Mouse (Mus musculus) limb, embryonic 11.5 days (tissue): Measurements from ENCODE around the gene Gmnn. TPM values are rescaled to one million over a fixed set of nuclear protein-coding genes. Genes with fewer than 3 reads are reported as not detected.

ENCODE experiments used
- ATAC-seq: fragments of 200-750 bp; cut with Nextera tagmentation; 2 replicates; pipeline ENCODE4 v1.8.0; 2017; ENCODE audit warnings: low read depth; ENCODE audit not compliant: insufficient number of reproducible peaks, low FRiP score, low TSS enrichment
- DNase-seq: peaks from one replicate; pipeline ENCODE4 v3.0.0-alpha.2; 2015; ENCODE audit warnings: low spot score
- H3K27ac ChIP-seq: fragments of 300-500 bp; sonication (generic); replicated peaks from 2 replicates; pipeline ENCODE4 v1.5.1; 2014; ENCODE audit warnings: low read depth, mild to moderate bottlenecking, low read length
- H3K27me3 ChIP-seq: fragments of 300-500 bp; sonication (generic); 2 replicates; pipeline ENCODE4 v1.6.1; 2014; ENCODE audit warnings: mild to moderate bottlenecking, low read length, mixed read lengths; ENCODE audit not compliant: control insufficient read depth, insufficient read depth
- H3K36me3 ChIP-seq: fragments of 300-500 bp; sonication (generic); 2 replicates; pipeline ENCODE4 v1.6.1; 2014; ENCODE audit warnings: mild to moderate bottlenecking, low read length, moderate library complexity, mixed read lengths; ENCODE audit not compliant: control insufficient read depth, insufficient read depth
- H3K4me1 ChIP-seq: fragments of 300-500 bp; sonication (generic); 2 replicates; pipeline ENCODE4 v1.6.1; 2014; ENCODE audit warnings: low read length, mixed read lengths; ENCODE audit not compliant: control insufficient read depth, insufficient read depth
- H3K4me2 ChIP-seq: fragments of 300-500 bp; sonication (generic); 2 replicates; pipeline ENCODE4 v1.6.1; 2014; ENCODE audit warnings: low read depth, mild to moderate bottlenecking, moderate library complexity; ENCODE audit not compliant: severe bottlenecking
- H3K4me3 ChIP-seq: fragments of 300-500 bp; sonication (generic); 2 replicates; pipeline ENCODE4 v1.5.1; 2014; ENCODE audit warnings: low read depth, low read length
- H3K9ac ChIP-seq: fragments of 300-500 bp; sonication (generic); 2 replicates; pipeline ENCODE4 v1.6.1; 2014; ENCODE audit warnings: mild to moderate bottlenecking, low read length
- H3K9me3 ChIP-seq: fragments of 300-500 bp; sonication (generic); 2 replicates; pipeline ENCODE4 v1.6.1; 2016; ENCODE audit warnings: low read length; ENCODE audit not compliant: control insufficient read depth
- WGBS: fragments of 180-500 bp; shearing (Covaris S2); extraction: QIAGEN DNeasy Blood & Tissue Kit; methylation state at CpG from one replicate; pipeline ENCODE4 v1.1.7; 2014; 5-methylcytosine and 5-hydroxymethylcytosine counted together
- polyA plus RNA-seq: library from polyadenylated mRNA; unstranded; fragments of >200 nt; fragmentation: Nextera tagmentation; extraction: Ambion mirVana; gene quantifications from 2 replicates; pipeline ENCODE4 v1.2.1, GENCODE M21; 2014

Gmnn gene
- polyA plus RNA-seq, 1 experiment from 2014 or later = 151 TPM

DNA sequence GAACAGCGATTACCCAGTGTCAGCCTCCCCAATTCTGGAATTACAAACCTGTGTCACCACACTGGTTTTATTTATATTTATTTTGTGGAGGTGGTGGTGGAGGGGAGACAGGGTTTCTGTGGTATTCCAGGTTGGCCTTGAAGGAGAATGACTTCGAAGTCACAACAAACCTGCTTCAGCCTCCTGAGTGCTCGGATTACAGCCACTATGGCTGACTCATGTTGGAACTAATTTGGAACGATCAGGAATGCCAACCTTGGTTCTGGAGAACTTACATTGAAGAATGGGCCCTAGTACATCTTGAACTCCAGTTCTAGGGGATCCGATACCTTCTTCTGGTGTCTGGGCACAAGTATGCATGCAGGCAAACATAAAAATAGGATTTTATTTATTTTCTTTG lies 37.7 kb upstream of the Gmnn start:
- 67% methylated on average over 5 of the region's 5 CpGs for WGBS
- DNase-seq (no peak), ATAC-seq (no peak)

DNA sequence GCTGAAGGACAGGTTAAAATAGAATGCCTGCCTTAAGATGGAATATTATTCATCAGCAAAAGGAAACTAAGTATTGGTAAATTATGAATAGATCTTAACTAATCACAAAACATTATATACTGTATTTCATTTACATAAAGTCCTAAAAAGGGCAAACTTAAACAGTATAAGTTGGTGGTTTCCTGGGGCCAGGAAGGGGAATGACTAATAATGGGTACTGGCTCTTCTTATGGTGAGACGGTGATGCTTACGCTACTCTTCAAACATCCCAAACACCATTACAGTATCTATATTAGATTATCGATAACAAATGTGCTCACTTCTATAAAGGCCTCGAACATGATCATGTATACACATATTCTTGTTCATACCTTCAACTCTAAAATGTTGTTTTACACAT lies 37.0 kb upstream of the Gmnn start:
- H3K4me2 ChIP-seq = no peak overlapping the region
- H3K9me3 ChIP-seq = no peaks in the 10 kb centered on the region
- no peaks in the 10 kb centered on the region for H3K36me3 ChIP-seq
- ATAC-seq (no peak), DNase-seq (no peak)
- no peak overlapping the region for H3K9ac ChIP-seq
- no peak overlapping the region for H3K27ac ChIP-seq
- no peak overlapping the region for H3K4me3 ChIP-seq
- peaks cover 5% of the 10 kb centered on the region; the same call in 1 of the 2 replicates for H3K4me1 ChIP-seq
- 97% methylated on average over 4 of the region's 4 CpGs for WGBS
- no peaks in the 10 kb centered on the region for H3K27me3 ChIP-seq

More for the DNA sequence above, 37.7 kb upstream of the Gmnn start:
- Histone ChIP-seq H3K9me3 (no peaks in the 10 kb centered on the region), H3K27ac (no peak overlapping the region), H3K4me1 (peaks cover 5% of the 10 kb centered on the region; the same call in 1 of the 2 replicates), H3K4me2 (peak overlapping the region; percentile 82; the same call in 1 of the 2 replicates), H3K27me3 (no peaks in the 10 kb centered on the region), H3K36me3 (no peaks in the 10 kb centered on the region), H3K4me3 (peak overlapping the region; percentile 98), H3K9ac (no peak overlapping the region)

DNA sequence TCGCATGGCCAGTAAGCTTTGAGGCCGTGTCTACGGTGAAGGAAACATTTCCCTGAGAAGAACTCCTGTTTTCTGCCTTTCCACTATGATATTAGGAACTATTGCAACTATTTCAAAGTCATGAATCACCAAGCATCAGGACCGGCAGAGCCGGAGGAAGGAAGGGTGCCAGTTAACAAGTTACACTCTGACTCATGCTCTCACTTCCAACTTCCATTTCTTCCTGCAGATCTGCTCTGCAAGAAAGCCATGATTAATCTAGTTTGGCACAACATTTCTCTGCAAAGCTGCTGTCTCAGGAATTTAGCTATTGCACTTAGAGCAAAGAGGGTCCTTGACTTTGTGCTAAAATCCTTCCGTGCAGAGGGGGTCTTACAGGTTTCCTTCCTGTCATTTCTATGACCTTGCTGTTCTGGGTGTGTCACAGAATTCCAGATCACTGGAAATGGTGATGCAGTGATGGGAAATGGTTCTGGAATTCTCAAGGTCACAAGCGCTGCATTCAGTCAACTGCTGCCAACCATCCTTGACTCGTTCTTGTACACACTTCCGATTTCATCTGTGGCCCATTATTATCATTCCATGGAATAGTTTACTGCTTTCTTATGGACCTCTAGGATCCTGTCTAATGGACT lies 30.8 kb upstream of the Gmnn start:
- H3K4me2 ChIP-seq = no peak overlapping the region
- no peak overlapping the region for H3K27ac ChIP-seq
- WGBS = 93% methylated on average over 9 of the region's 9 CpGs
- ATAC-seq (no peak), DNase-seq (no peak)
- H3K4me3 ChIP-seq = no peak overlapping the region
- H3K9me3 ChIP-seq = no peaks in the 10 kb centered on the region
- H3K4me1 ChIP-seq = no peaks in the 10 kb centered on the region
- no peak overlapping the region for H3K9ac ChIP-seq
- no peaks in the 10 kb centered on the region for H3K27me3 ChIP-seq
- no peaks in the 10 kb centered on the region for H3K36me3 ChIP-seq

DNA sequence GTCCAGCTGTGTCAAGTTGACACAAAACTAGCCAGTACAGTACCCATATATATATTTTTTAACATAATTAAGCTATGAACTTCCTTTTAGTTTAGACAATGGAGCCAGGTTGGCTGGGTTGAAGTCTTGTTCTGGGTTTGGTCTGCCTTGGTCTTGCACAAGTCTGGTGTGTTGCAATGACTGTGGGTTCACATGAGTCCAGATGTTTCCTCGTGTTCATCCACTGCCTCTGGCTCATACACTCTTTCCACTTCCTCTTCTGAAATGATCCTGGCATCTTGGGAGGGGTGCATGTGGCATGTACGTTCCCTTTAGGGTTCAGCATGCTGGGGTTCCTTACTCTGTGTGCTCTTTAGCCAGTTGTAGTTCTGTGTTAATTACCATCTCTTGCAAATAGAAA lies 29.6 kb upstream of the Gmnn start:
- DNase-seq = no peak
- H3K27ac ChIP-seq = no peak overlapping the region
- no peak overlapping the region for H3K4me2 ChIP-seq
- no peak for ATAC-seq
- H3K36me3 ChIP-seq = no peaks in the 10 kb centered on the region
- no peak overlapping the region for H3K9ac ChIP-seq
- no peaks in the 10 kb centered on the region for H3K4me1 ChIP-seq
- H3K9me3 ChIP-seq = no peaks in the 10 kb centered on the region
- WGBS = 75% methylated on average over 2 of the region's 2 CpGs
- no peak overlapping the region for H3K4me3 ChIP-seq
- H3K27me3 ChIP-seq = no peaks in the 10 kb centered on the region

DNA sequence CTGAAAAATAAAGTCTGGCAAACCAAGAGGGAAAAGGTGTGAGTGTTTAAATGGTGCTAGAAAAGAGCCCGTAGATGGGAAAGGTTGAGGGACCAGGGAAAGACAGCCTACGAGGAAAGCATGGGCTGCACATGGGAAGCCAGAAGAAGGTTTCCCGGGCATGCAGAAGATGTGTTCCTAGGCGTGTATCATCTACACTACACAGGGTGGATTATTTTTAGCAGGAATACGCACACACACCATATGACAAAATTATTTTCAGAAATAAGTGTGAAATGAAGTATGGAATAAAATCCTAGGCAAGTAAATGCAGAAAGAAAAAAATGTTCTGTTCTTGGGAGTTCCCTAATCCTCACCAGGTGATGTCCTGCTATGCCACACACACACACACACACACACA lies 25.8 kb upstream of the Gmnn start:
- H3K27me3 ChIP-seq = no peaks in the 10 kb centered on the region
- DNase-seq (no peak), ATAC-seq (no peak)
- no peaks in the 10 kb centered on the region for H3K9me3 ChIP-seq
- no peak overlapping the region for H3K4me2 ChIP-seq
- WGBS = 89% methylated on average over 5 of the region's 5 CpGs
- H3K4me3 ChIP-seq = no peak overlapping the region
- H3K9ac ChIP-seq = no peak overlapping the region
- no peaks in the 10 kb centered on the region for H3K36me3 ChIP-seq
- H3K27ac ChIP-seq = no peak overlapping the region
- H3K4me1 ChIP-seq = no peaks in the 10 kb centered on the region

DNA sequence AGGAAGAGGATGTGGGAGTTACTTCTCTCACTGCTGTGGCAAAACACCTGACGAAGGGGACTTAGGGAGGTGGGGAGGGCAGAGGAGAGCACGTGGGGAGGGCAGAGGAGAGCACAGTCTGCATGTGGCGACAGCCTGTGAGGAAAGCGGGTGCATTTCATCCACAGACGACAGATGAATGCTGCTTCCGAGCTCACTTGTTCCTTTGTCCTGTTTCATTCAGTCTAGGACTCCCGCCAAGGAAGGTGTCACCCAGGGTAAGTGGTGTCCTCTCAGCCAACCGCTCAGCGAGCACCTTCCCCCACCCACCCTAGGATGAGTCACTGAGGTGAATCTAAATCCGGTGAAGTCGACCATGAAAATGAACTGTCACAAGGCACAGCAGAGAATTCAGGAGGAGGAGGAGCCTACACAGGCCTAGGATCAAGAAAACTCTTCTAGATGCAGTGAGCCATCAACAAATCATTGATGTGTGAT lies 24.3 kb upstream of the Gmnn start:
- ATAC-seq = no peak
- 66% methylated on average over 11 of the region's 11 CpGs for whole genome bisulfite sequencing

DNA sequence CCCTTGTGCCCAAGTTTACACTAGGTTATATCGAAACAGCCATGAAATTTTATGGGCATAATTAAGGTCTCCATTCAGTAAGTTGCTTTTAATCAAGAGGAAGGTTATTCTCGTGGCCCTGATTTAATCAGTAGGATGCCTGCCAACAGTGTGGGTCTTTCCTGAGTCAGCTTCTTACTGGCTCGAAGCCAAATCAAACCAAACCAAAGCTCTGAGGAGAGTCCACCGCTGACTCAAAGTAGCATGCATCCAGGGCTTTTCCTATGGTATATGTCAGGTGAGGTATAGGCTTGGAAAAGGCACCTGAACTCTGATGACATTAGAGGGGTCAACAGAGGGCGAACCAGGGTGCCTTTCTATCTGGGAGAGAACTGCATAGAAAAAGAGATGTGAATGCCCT lies 20.2 kb upstream of the Gmnn start:
- no peaks in the 10 kb centered on the region for H3K27me3 ChIP-seq
- no peak overlapping the region for H3K4me3 ChIP-seq
- H3K36me3 ChIP-seq = no peaks in the 10 kb centered on the region
- H3K9ac ChIP-seq = no peak overlapping the region
- no peaks in the 10 kb centered on the region for H3K9me3 ChIP-seq
- H3K4me2 ChIP-seq = no peak overlapping the region
- DNase-seq = no peak
- no peak for ATAC-seq
- no peak overlapping the region for H3K27ac ChIP-seq
- 73% methylated on average over 5 of the region's 5 CpGs for WGBS
- no peaks in the 10 kb centered on the region for H3K4me1 ChIP-seq

More for the DNA sequence above, 24.3 kb upstream of the Gmnn start:
- Histone ChIP-seq H3K36me3 (no peaks in the 10 kb centered on the region), H3K4me2 (no peak overlapping the region), H3K9me3 (no peaks in the 10 kb centered on the region), H3K4me1 (no peaks in the 10 kb centered on the region), H3K27ac (no peak overlapping the region), H3K4me3 (no peak overlapping the region), H3K9ac (no peak overlapping the region), H3K27me3 (no peaks in the 10 kb centered on the region)
- DNase-seq = no peak

DNA sequence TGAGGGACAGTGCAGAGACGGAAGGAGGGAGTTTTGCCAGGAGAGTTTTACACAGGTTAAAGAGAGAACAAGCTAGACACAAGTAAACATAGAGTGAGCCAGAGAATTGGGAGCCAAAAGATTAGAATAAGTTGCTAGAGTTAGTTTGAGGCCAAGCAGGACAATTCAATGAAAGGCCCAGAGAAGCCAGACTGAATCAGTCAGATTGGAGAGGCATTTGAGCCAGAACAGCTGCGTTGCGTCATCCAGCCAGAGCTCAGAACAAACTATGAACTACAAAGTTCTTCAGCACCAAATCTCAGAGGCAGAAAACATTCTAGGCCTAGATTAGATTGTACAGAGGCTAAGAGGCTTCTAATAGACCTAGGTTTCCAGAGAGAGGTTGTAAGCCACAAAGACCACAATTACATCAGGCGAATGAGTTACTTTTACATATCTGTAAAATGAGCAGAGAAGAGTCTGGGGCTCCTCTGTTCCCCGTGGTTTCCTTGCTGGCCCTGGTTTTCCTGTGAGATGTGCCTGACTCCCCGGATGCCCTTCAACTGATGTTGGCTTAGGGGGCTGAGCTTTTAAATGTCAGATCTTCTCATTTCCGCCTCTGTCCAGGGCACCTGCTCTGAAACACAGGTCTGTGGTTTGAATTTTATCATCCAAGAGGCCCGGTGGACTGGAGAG lies 17.1 kb upstream of the Gmnn start:
- Histone ChIP-seq H3K9me3 (no peaks in the 10 kb centered on the region), H3K27ac (no peak overlapping the region), H3K27me3 (no peaks in the 10 kb centered on the region), H3K4me2 (no peak overlapping the region), H3K4me3 (no peak overlapping the region), H3K36me3 (no peaks in the 10 kb centered on the region), H3K4me1 (no peaks in the 10 kb centered on the region), H3K9ac (no peak overlapping the region)
- DNase-seq = no peak
- WGBS = 88% methylated on average over 8 of the region's 8 CpGs
- ATAC-seq = no peak
